23 mouse cellular contexts compared by ENCODE assay signal in genomic region chr14:81287489-81288025, GRCm38 (mm10).
"Had no signal": no experiment of that assay in that cellular context is flagged by ENCODE, and none has a peak within 500 bp of the region (broad histone marks: within the 10 kb centered on the region; RNA-seq: fewer than 3 reads in every experiment).

No protein-coding gene starts in this region.

- H3K9ac ChIP-seq: kidney, embryonic 15.5 days; limb, embryonic 12.5 days; limb, embryonic 15.5 days; liver, embryonic 14.5 days; liver, postnatal 0 days; lung, embryonic 14.5 days; midbrain, embryonic 12.5 days; neural tube, embryonic 13.5 days had no signal

- H3K27ac ChIP-seq: kidney, embryonic 15.5 days; limb, embryonic 12.5 days; limb, embryonic 15.5 days; liver, embryonic 14.5 days; macrophage; midbrain, embryonic 12.5 days; neural tube, embryonic 13.5 days had no signal

- H3K27me3 ChIP-seq: kidney, embryonic 15.5 days; limb, embryonic 12.5 days; limb, embryonic 15.5 days; midbrain, embryonic 12.5 days; neural tube, embryonic 13.5 days had no signal

- DNase-seq: kidney, adult 11 months; kidney, adult 8-10 months; kidney, postnatal 10 days; kidney, postnatal 36 days; layer of hippocampus, postnatal 36 days; left cerebral cortex, postnatal 4 days; liver, postnatal 0 days; lung, embryonic 14.5 days; retina, postnatal 1 day; right cerebral cortex, postnatal 14 days; thymus, adult 2 months; thymus, postnatal 25 days had no signal

- H3K9me3 ChIP-seq: kidney, embryonic 15.5 days; limb, embryonic 12.5 days; limb, embryonic 15.5 days; midbrain, embryonic 12.5 days; neural tube, embryonic 13.5 days had no signal

- H3K36me3 ChIP-seq: kidney, embryonic 15.5 days; limb, embryonic 12.5 days; limb, embryonic 15.5 days; midbrain, embryonic 12.5 days; neural tube, embryonic 13.5 days had no signal

- H3K4me1 ChIP-seq: kidney, embryonic 15.5 days; limb, embryonic 12.5 days; limb, embryonic 15.5 days; midbrain, embryonic 12.5 days; neural tube, embryonic 13.5 days had no signal

- H3K4me2 ChIP-seq: kidney, embryonic 15.5 days; limb, embryonic 12.5 days; limb, embryonic 15.5 days; liver, embryonic 11.5 days; lung, embryonic 14.5 days; midbrain, embryonic 12.5 days; neural tube, embryonic 13.5 days had no signal

- ATAC-seq: liver, postnatal 0 days; lung, postnatal 0 days; midbrain, embryonic 16.5 days had no signal

- H3K4me3 ChIP-seq: kidney, embryonic 15.5 days; limb, embryonic 12.5 days; limb, embryonic 15.5 days; midbrain, embryonic 12.5 days; myocyte; neural tube, embryonic 13.5 days had no signal
